Mouse (Mus musculus) monocyte, adult 5-6 weeks (primary cell): Measurements from ENCODE around the gene Coq6. TPM values are rescaled to one million over a fixed set of nuclear protein-coding genes. Genes with fewer than 3 reads are reported as not detected.

ENCODE experiments used
- ATAC-seq: fragments of 153-309, 156-312 bp; replicated peaks from 2 replicates; pipeline ENCODE4 v1.8.0; 2017; ENCODE audit warnings: mild to moderate bottlenecking; ENCODE audit not compliant: low TSS enrichment, insufficient number of reproducible peaks, severe bottlenecking, poor library complexity, low FRiP score
- total RNA-seq: library from RNA; stranded (forward); fragments of 200-1000, 200-491, 200-594 nt; gene quantifications from 3 replicates; pipeline ENCODE4 v1.2.3, GENCODE M21; 2017

Coq6 gene
- total RNA-seq, 1 experiment from 2014 or later = 9.8 TPM

DNA sequence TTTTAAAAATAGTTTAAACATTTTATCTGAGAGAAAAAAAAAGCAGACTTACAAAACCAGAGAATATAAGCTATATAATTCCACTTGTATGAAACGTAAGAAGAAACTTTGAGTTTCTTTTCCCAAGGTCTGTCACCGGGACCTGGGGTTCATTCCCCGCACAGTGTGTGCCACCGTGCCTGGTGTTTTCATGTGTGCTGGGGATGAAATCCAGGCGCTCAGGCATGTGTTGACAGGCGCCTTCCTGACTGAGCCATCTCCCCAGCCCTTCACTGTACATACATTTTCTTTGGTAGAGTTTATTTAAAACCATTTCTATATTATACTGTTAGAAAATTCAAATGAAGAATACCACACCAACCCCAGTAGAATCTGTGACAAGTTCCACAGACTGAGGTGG is 28.9 kb downstream of the Coq6 start:
- no peak for ATAC-seq

GRCm38 (mm10) chr12:84392681-84393080 is 31.2 kb downstream of the Coq6 start:
- no peak for ATAC-seq

DNA sequence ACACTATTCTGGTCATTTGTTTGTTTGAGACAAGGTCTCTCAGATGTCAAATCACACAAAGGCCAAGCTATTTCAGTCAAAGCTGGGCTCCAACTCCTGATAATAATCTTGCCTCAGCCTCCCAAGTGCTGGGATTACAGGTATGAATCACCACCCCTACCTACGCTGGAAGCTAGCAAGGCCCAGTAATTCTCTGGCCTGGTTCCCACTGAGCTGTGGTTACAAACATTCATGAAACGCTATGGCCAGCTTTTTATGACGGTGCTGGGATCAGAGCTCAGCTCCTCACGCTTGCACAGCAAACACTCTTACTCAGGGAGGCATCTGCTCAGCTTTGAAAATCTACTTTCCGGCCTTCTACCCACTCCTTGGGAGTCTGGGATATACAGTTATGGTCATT is 32.4 kb downstream of the Coq6 start:
- ATAC-seq = no peak

DNA sequence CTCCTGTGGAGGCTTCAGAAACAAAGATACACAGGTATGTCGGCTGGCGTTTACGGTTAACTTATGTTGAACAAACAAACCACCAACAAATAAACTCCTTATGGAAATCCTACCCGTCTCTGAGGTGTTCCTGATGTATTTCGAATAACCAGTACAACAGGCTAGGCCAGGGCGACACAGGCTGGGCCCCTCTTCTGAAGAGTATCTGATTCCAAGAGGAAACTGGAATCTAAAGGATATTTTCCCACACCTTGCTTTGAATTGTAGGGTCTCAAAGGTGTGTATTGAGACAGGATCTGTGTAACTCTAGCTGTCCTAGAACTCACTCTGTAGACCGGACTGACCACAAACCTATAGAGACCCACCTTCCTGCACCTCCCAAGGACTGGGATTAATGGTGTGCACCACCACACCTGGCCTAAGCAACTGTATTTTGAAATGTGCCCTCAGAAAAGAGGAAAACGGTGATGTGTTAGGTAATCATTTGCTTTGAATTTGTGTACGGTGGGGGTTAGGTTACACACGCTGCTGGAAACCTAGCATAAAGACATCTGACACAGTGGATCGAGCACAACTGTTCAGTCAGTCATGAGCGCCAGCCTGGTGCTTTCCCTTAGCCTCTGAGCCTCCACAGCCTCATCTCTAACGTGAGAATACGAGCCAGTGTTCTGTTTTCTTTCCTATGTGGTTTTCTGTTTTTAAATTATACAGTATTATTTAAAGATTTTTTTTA is 35.7 kb downstream of the Coq6 start:
- ATAC-seq = no peak

GRCm38 (mm10) chr12:84397685-84398084 is 36.2 kb downstream of the Coq6 start:
- no peak for ATAC-seq

GRCm38 (mm10) chr12:84398629-84399028 is 37.2 kb downstream of the Coq6 start:
- ATAC-seq = no peak

DNA sequence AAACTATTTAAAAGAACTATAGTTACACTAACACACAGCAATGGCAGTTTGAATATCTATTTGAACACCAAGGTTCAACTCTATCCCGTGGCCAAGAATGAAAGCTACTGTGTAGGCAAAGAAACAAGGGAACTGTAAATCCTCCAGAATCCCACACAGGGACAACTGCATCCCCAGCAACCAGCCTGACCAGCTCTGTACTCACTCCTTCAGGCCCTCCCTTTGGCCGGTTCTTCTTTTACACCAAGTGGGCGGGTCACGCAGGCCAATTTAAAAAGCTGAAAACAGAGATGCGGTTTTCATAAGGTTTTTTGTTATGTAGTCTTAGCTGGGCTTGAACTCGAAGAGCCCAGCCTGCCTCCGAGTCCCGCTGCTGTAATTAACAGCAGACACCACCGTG is 37.7 kb downstream of the Coq6 start:
- ATAC-seq = no peak

DNA sequence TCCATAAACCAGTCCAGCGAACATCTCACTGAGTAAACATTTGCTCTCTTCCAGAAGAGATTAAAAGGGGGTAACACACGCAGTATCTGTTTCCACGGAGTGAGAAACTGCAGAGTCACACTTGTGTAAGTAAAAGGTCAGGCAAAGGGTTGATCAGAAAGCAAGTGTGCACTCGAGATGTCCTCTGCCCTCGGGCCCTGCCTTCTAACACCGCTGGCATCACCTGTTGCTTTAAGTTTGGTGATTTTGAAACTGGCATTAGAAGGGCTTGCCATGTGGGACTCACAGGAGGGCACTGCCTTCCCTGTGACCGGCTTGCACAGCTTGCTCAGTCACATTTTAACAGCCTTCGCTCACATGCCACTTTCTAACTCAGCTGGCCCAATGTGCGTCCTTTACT is 38.2 kb downstream of the Coq6 start:
- no peak for ATAC-seq

DNA sequence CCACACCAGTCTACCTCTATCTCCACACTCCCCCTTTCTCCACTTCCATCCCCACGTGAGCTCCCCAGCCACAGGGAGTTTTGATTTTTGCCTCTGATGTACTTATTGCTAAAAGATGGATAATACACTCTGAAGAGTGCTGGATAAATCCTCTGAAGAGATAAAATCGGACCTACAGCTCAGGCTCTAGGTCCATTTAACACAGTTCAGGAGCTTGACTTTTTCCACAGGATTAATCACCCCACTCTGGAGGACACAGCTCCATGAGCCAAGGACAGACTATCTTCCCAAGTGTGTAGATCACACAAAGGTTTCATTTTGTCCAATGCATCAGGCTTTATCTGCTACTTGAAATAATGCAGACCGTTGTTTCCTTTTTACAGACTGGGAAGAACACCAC is 38.6 kb downstream of the Coq6 start:
- ATAC-seq = no peak

DNA sequence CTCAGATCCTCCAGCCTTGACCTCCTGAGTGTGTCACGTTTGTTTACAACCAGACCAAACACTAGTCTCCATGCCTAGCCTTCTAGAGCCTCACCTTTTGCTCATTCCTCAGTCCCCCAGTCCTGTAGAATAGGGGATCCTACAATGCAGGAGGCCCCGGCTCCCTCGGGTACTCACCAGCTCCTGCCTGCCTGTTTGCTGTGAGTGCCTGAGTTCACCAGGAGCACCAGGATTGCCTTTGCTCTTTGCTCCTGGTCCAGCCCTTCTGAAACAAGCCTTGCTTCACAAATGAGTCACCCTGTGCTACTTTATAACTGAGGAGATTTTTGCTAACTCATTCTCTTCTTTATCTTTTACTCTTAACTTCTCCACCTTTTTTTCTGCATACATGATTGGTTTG is 39.2 kb downstream of the Coq6 start:
- ATAC-seq = no peak

DNA sequence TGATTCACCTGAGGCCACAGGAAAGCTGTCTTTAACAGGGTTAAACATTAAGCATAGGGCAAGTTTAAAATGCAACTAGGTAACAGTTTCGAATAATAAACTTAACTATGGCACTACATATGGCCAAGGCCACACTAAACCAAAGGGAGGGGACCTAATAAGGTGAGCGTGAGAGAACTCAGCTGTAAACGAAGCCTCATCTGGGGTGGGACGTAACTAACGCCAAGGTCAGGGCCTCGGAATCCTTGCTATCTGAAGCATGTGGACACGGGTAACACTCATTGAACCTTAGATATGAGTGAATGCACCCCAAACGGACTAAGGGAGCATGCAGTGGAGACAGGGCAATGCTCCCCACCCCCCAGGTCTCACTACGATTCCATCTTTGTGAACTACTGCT is 41.5 kb downstream of the Coq6 start:
- ATAC-seq = no peak

DNA sequence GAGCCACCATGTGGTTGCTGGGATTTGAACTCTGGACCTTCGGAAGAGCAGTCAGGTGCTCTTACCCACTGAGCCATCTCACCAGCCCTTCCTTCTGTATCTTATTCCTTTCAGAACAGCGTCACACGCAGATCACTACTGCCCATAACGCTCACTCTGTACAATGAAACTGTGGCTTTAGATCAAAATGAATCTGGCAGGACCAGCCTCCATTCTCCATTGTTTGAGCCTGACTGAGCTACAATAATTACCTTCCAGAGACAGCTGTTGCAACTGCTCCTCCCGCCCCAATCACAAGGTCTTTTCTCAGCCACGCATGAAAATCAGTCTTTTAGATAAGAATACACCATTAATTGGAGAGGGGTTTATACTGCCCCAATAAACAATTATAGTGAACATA is 43.1 kb downstream of the Coq6 start:
- ATAC-seq = no peak

GRCm38 (mm10) chr12:84407259-84407658 is 45.8 kb downstream of the Coq6 start:
- ATAC-seq = no peak

DNA sequence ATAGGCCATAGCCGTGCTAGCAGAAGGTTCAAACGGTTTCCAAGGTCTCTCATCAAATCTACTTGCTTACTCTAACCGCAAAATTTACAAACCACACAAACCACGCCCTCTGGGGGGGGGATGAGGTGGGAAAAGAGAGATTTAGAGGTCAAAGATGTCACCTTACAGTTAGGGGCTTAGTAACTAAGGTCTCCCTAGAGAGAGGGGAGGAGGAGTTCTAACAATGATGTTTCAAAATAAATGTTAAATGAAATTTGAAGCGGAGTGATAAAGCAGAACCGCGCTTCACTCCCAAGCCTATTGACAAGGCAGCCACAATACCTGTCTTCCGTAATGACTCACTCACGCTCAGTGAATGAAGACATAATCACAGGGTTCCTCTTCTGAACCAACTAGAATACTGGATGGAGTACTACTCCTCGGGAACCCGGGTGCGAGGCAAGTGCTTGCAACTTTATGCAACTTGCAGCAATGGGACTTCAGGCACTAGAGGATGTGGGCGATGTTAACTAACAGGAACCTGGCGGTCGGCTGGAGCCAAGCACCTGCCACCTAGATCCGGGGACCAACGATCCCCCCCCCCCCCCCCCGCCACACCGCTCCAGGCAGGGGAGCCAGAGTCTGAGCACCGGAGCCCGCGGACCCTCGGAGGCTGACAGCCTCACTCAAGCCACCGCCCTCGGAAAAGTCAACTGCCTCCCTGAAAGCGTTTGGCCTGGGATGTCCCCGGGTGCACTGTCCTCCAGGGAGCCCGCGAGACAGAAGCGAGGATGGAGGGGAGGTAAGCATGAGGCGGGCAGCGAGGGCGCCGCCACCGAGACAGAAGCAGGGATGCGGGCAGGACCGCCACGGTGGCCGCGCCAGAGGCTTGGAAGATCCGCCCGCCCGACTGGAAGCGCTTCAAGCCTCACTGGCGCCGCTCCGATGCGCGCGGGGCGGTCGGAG is 46.7 kb downstream of the Coq6 start:
- ATAC-seq = peak; percentile 68

DNA sequence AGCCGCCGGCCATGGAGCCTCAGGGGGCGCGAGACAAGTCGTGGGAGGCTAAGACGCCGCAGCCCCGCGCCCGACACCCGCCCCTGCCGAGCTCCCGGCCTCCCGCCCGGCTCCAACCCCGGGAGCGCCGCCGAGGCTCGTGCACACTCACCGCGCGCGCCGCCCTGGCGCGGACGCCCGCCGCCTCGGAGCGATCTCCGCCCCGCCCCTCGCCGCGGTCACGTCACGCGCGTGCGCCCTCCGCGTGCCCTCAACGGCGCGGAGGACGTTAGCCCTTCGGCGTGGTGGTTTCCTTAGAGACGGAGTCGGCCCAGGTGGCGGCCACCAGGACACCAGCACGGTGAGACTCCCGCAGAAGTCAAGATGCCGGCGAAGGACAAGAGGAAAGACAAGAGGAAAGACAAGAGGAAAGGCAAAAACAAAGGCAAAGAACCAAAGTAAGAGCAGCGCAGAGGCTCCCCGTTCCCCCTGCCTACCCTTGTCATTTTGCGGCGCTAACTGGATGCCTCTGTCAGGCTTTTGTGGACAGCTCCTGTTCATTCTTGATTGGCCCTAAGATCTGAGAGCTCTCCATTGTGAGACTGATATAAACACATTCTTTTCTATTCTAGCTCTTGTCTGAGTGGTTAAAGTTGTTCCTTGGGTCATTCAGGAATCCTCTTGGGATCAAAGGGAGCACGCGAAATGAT is 47.5 kb downstream of the Coq6 start, which contains the start of the genes Entpd5 and Bbof1:
TSS of gene Entpd5 (minus strand) at position 211 of the 689 bp plus-strand sequence.
TSS of gene Bbof1 (plus strand) at position 253 of the 689 bp plus-strand sequence.
- ATAC-seq = peak; percentile 86

GRCm38 (mm10) chr12:84416834-84417604 is 55.6 kb downstream of the Coq6 start, which contains the start of gene Rnf113a2:
Gene Rnf113a2, plus strand, starts transcription at chr12:84417196.
- peak; percentile 98 for ATAC-seq

- peak; percentile 4; the same call in 1 of the 2 replicates for ATAC-seq
Observed at GRCm38 (mm10) chr12:84417605-84417922, 56.1 kb downstream of the Coq6 start.
